Mouse (Mus musculus) hindbrain, embryonic 12.5 days (tissue): Measurements from ENCODE around the gene Uba7. TPM values are rescaled to one million over a fixed set of nuclear protein-coding genes. Genes with fewer than 3 reads are reported as not detected.

Experiments
- ATAC-seq: fragments of 200-750 bp; cut with Nextera tagmentation; 2 replicates; pipeline ENCODE4 v1.8.0; 2017; ENCODE audit warnings: moderate TSS enrichment; ENCODE audit not compliant: low FRiP score
- H3K27ac ChIP-seq: fragments of 300-500 bp; sonication (generic); 2 replicates; pipeline ENCODE4 v1.5.1; 2016; ENCODE audit warnings: mild to moderate bottlenecking
- H3K27me3 ChIP-seq: fragments of 300-500 bp; sonication (generic); 2 replicates; pipeline ENCODE4 v1.6.1; 2016; ENCODE audit warnings: mild to moderate bottlenecking
- H3K36me3 ChIP-seq: fragments of 300-500 bp; sonication (generic); 2 replicates; pipeline ENCODE4 v1.6.1; 2016; ENCODE audit warnings: mild to moderate bottlenecking
- H3K4me1 ChIP-seq: fragments of 300-500 bp; sonication (generic); 2 replicates; pipeline ENCODE4 v1.6.1; 2016
- H3K4me2 ChIP-seq: fragments of 300-500 bp; sonication (generic); replicated peaks from 2 replicates; pipeline ENCODE4 v1.6.1; 2016; ENCODE audit warnings: mild to moderate bottlenecking
- H3K4me3 ChIP-seq: fragments of 300-500 bp; sonication (generic); 2 replicates; pipeline ENCODE4 v1.5.1; 2016; ENCODE audit warnings: mild to moderate bottlenecking
- H3K9ac ChIP-seq: fragments of 300-500 bp; sonication (generic); 2 replicates; pipeline ENCODE4 v1.6.1; 2016; ENCODE audit warnings: mild to moderate bottlenecking, moderate library complexity
- H3K9me3 ChIP-seq: fragments of 300-500 bp; sonication (generic); replicated peaks from 2 replicates; pipeline ENCODE4 v1.6.1; 2016; ENCODE audit warnings: mild to moderate bottlenecking
- WGBS: fragments of 180-500 bp; shearing (Covaris S2); methylation state at CpG from one replicate; pipeline ENCODE4 v1.1.7; 2016; 5-methylcytosine and 5-hydroxymethylcytosine counted together
- polyA plus RNA-seq: library from polyadenylated mRNA; unstranded; fragments of >200 nt; fragmentation: Nextera tagmentation; extraction: Ambion mirVana; gene quantifications from 2 replicates; pipeline ENCODE4 v1.2.1, GENCODE M21; 2016

The Uba7 gene
- polyA plus RNA-seq, 1 experiment from 2014 or later, result 12.7 TPM

- Histone ChIP-seq H3K9ac (peak overlapping the region; percentile 68), H3K9me3 (no peaks in the 10 kb centered on the region), H3K36me3 (no peaks in the 10 kb centered on the region), H3K27ac (peak overlapping the region; percentile 82), H3K4me2 (peak overlapping the region; percentile 84), H3K27me3 (peaks cover 24% of the 10 kb centered on the region), H3K4me3 (peak overlapping the region; percentile 62), H3K4me1 (peaks cover 41% of the 10 kb centered on the region)
- 58% methylated on average over 19 of the region's 19 CpGs for WGBS
- ATAC-seq, result no peak
These were observed 8.9 kb downstream of the Uba7 start for GRCm38 (mm10) chr9:107984052-107984753.

GRCm38 (mm10) chr9:107984754-107985055 is 9.4 kb downstream of the Uba7 start:
- H3K4me1 ChIP-seq, result peaks cover 41% of the 10 kb centered on the region
- H3K4me3 ChIP-seq, result peak overlapping the region; percentile 62
- no peak for ATAC-seq
- peak overlapping the region; percentile 82 for H3K27ac ChIP-seq
- H3K36me3 ChIP-seq, result no peaks in the 10 kb centered on the region
- H3K4me2 ChIP-seq, result peak overlapping the region; percentile 84
- peaks cover 24% of the 10 kb centered on the region for H3K27me3 ChIP-seq
- H3K9ac ChIP-seq, result peak overlapping the region; percentile 68
- WGBS, result 53% methylated on average over 9 of the region's 9 CpGs
- H3K9me3 ChIP-seq, result no peaks in the 10 kb centered on the region

GRCm38 (mm10) chr9:107985131-107986119 is 10.1 kb downstream of the Uba7 start, which contains the start of gene Inka1:
TSS of gene Inka1 (minus strand) at chr9:107985879.
- under 1% methylated on average over 58 of the region's 58 CpGs for WGBS
- Histone ChIP-seq H3K27ac (peak within 1 kb of the TSS; percentile 82), H3K27me3 (peaks cover 24% of the 10 kb centered on the region), H3K9ac (peak within 1 kb of the TSS; percentile 68), H3K4me3 (peak within 1 kb of the TSS; percentile 62), H3K4me2 (peak within 1 kb of the TSS; percentile 84), H3K36me3 (no peaks in the 10 kb centered on the region), H3K4me1 (peaks cover 41% of the 10 kb centered on the region), H3K9me3 (no peaks in the 10 kb centered on the region)
- ATAC-seq, result peak; percentile 77

- 7% methylated on average over 18 of the region's 18 CpGs for WGBS
- Histone ChIP-seq H3K9me3 (no peaks in the 10 kb centered on the region), H3K9ac (no peak overlapping the region), H3K4me2 (peak overlapping the region; percentile 84), H3K27me3 (peaks cover 24% of the 10 kb centered on the region), H3K4me1 (peaks cover 33% of the 10 kb centered on the region), H3K27ac (0 out of 2 replicates have a peak overlapping the region, but pooled peaks have one; percentile 4), H3K36me3 (no peaks in the 10 kb centered on the region), H3K4me3 (peak overlapping the region; percentile 62; the same call in 1 of the 2 replicates)
- ATAC-seq, result peak; percentile 72
These were observed 11.1 kb downstream of the Uba7 start for GRCm38 (mm10) chr9:107986376-107986775.

- peaks cover 20% of the 10 kb centered on the region for H3K4me1 ChIP-seq
- H3K36me3 ChIP-seq, result no peaks in the 10 kb centered on the region
- no peak overlapping the region for H3K4me3 ChIP-seq
- no peak overlapping the region for H3K4me2 ChIP-seq
- H3K27ac ChIP-seq, result no peak overlapping the region
- no peaks in the 10 kb centered on the region for H3K9me3 ChIP-seq
- no peak for ATAC-seq
- H3K9ac ChIP-seq, result no peak overlapping the region
- peaks cover 24% of the 10 kb centered on the region for H3K27me3 ChIP-seq
- 68% methylated on average over 3 of the region's 3 CpGs for WGBS
These were observed 12.6 kb downstream of the Uba7 start for GRCm38 (mm10) chr9:107987950-107988349.

- H3K9ac ChIP-seq, result no peak within 1 kb of the TSS
- no peak for ATAC-seq
- H3K36me3 ChIP-seq, result no peaks in the 10 kb centered on the region
- no peak within 1 kb of the TSS for H3K27ac ChIP-seq
- peaks cover 3% of the 10 kb centered on the region; the same call in 1 of the 2 replicates for H3K4me1 ChIP-seq
- H3K9me3 ChIP-seq, result no peaks in the 10 kb centered on the region
- 80% methylated on average over 2 of the region's 2 CpGs for WGBS
- no peak within 1 kb of the TSS for H3K4me2 ChIP-seq
- H3K27me3 ChIP-seq, result no peaks in the 10 kb centered on the region
- H3K4me3 ChIP-seq, result no peak within 1 kb of the TSS
These were observed 16.9 kb downstream of the Uba7 start, which contains the start of gene Cdhr4 for GRCm38 (mm10) chr9:107992197-107992596. TSS of gene Cdhr4 (plus strand) at chr9:107992497.

- Histone ChIP-seq H3K9me3 (no peaks in the 10 kb centered on the region), H3K4me3 (no peak overlapping the region), H3K9ac (no peak overlapping the region), H3K36me3 (no peaks in the 10 kb centered on the region), H3K4me2 (no peak overlapping the region), H3K4me1 (peaks cover 3% of the 10 kb centered on the region; the same call in 1 of the 2 replicates), H3K27me3 (no peaks in the 10 kb centered on the region), H3K27ac (no peak overlapping the region)
- WGBS, result 77% methylated on average over 11 of the region's 11 CpGs
- ATAC-seq, result no peak
These were observed 17.7 kb downstream of the Uba7 start for GRCm38 (mm10) chr9:107993013-107993412.

- no peaks in the 10 kb centered on the region for H3K27me3 ChIP-seq
- no peak overlapping the region for H3K4me3 ChIP-seq
- H3K36me3 ChIP-seq, result no peaks in the 10 kb centered on the region
- no peaks in the 10 kb centered on the region for H3K9me3 ChIP-seq
- H3K4me2 ChIP-seq, result no peak overlapping the region
- no peak overlapping the region for H3K27ac ChIP-seq
- ATAC-seq, result no peak
- WGBS, result 72% methylated on average over 2 of the region's 2 CpGs
- no peaks in the 10 kb centered on the region for H3K4me1 ChIP-seq
- no peak overlapping the region for H3K9ac ChIP-seq
These were observed 19.2 kb downstream of the Uba7 start for GRCm38 (mm10) chr9:107994464-107994863.

GRCm38 (mm10) chr9:107995513-107995912 is 20.2 kb downstream of the Uba7 start:
- H3K9ac ChIP-seq, result no peak overlapping the region
- 94% methylated on average over 21 of the region's 21 CpGs for WGBS
- no peaks in the 10 kb centered on the region for H3K4me1 ChIP-seq
- H3K4me3 ChIP-seq, result no peak overlapping the region
- no peaks in the 10 kb centered on the region for H3K9me3 ChIP-seq
- no peak overlapping the region for H3K4me2 ChIP-seq
- ATAC-seq, result no peak
- no peak overlapping the region for H3K27ac ChIP-seq
- no peaks in the 10 kb centered on the region for H3K27me3 ChIP-seq
- H3K36me3 ChIP-seq, result no peaks in the 10 kb centered on the region

- Histone ChIP-seq H3K4me3 (no peak within 1 kb of the TSS), H3K9ac (no peak within 1 kb of the TSS), H3K4me1 (no peaks in the 10 kb centered on the region), H3K36me3 (no peaks in the 10 kb centered on the region), H3K4me2 (no peak within 1 kb of the TSS), H3K9me3 (no peaks in the 10 kb centered on the region), H3K27me3 (no peaks in the 10 kb centered on the region), H3K27ac (no peak within 1 kb of the TSS)
- ATAC-seq, result no peak
- WGBS, result 95% methylated on average over 5 of the region's 5 CpGs
These were observed 20.7 kb downstream of the Uba7 start, which contains the start of gene Gm20662 for GRCm38 (mm10) chr9:107996049-107996448. TSS of gene Gm20662 (plus strand) at chr9:107996349.

- no peaks in the 10 kb centered on the region for H3K9me3 ChIP-seq
- H3K4me2 ChIP-seq, result peak within 1 kb of the TSS; percentile 84
- H3K27me3 ChIP-seq, result no peaks in the 10 kb centered on the region
- under 1% methylated on average over 51 of the region's 51 CpGs for WGBS
- peak within 1 kb of the TSS; percentile 96 for H3K27ac ChIP-seq
- peaks cover 26% of the 10 kb centered on the region for H3K4me1 ChIP-seq
- ATAC-seq, result peak; percentile 98
- peak within 1 kb of the TSS; percentile 98 for H3K4me3 ChIP-seq
- no peaks in the 10 kb centered on the region for H3K36me3 ChIP-seq
- peak within 1 kb of the TSS; percentile 96 for H3K9ac ChIP-seq
These were observed 26.8 kb downstream of the Uba7 start, which contains the start of gene Ip6k1 for GRCm38 (mm10) chr9:108001922-108002770. TSS of gene Ip6k1 (plus strand) at chr9:108002501.
